Mouse (Mus musculus) heart, embryonic 11.5 days (tissue): ENCODE data around the gene Gm10772. TPM values are rescaled to one million over a fixed set of nuclear protein-coding genes. Genes with fewer than 3 reads are reported as not detected.
"Not testable (repeated sequence)": the region's sequence is repeated elsewhere in the genome, so short reads cannot be mapped to it uniquely, and the experiment has no call there.

Experiments
- ATAC-seq: fragments of 200-750 bp; cut with Nextera tagmentation; replicated peaks from 2 replicates; pipeline ENCODE4 v1.8.0; 2017; ENCODE audit warnings: moderate library complexity; ENCODE audit not compliant: insufficient number of reproducible peaks, low FRiP score, low TSS enrichment
- H3K27ac ChIP-seq: fragments of 300-500 bp; sonication (generic); 2 replicates; pipeline ENCODE4 v1.5.1; 2014; ENCODE audit warnings: mild to moderate bottlenecking, low read depth, low read length
- H3K27me3 ChIP-seq: fragments of 300-500 bp; sonication (generic); 2 replicates; pipeline ENCODE4 v1.6.1; 2014; ENCODE audit warnings: mild to moderate bottlenecking, low read length, mixed read lengths; ENCODE audit not compliant: control insufficient read depth, insufficient read depth
- H3K36me3 ChIP-seq: fragments of 300-500 bp; sonication (generic); 2 replicates; pipeline ENCODE4 v1.6.1; 2014; ENCODE audit warnings: mild to moderate bottlenecking, low read length, moderate library complexity, mixed read lengths; ENCODE audit not compliant: control insufficient read depth, insufficient read depth
- H3K4me1 ChIP-seq: fragments of 300-500 bp; sonication (generic); 2 replicates; pipeline ENCODE4 v1.6.1; 2014; ENCODE audit warnings: low read length; ENCODE audit not compliant: control insufficient read depth, insufficient read depth
- H3K4me2 ChIP-seq: fragments of 300-500 bp; sonication (generic); 2 replicates; pipeline ENCODE4 v1.6.1; 2014; ENCODE audit warnings: mild to moderate bottlenecking, moderate library complexity
- H3K4me3 ChIP-seq: fragments of 300-500 bp; sonication (generic); 2 replicates; pipeline ENCODE4 v1.5.1; 2014; ENCODE audit warnings: low read depth, low read length
- H3K9ac ChIP-seq: fragments of 300-500 bp; sonication (generic); 2 replicates; pipeline ENCODE4 v1.6.1; 2014; ENCODE audit warnings: mild to moderate bottlenecking, low read depth, low read length, moderate library complexity
- H3K9me3 ChIP-seq: fragments of 300-500 bp; sonication (generic); replicated peaks from 2 replicates; pipeline ENCODE4 v1.6.1; 2016; ENCODE audit warnings: low read length; ENCODE audit not compliant: control insufficient read depth
- WGBS: fragments of 180-500 bp; shearing (Covaris S2); extraction: QIAGEN DNeasy Blood & Tissue Kit; methylation state at CpG from one replicate; pipeline ENCODE4 v1.1.7; 2014; ENCODE audit not compliant: insufficient replicate concordance; 5-methylcytosine and 5-hydroxymethylcytosine counted together
- polyA plus RNA-seq: library from polyadenylated mRNA; unstranded; fragments of >200 nt; fragmentation: Nextera tagmentation; extraction: Ambion mirVana; gene quantifications from 2 replicates; pipeline ENCODE4 v1.2.1, GENCODE M21; 2014

The Gm10772 gene
- not detected in 2 replicates for polyA plus RNA-seq

- not testable (repeated sequence) for ATAC-seq
Observed at GRCm38 (mm10) chr13:66227473-66227872, at the start of gene Gm10772. TSS of gene Gm10772 (minus strand) at chr13:66227573.

GRCm38 (mm10) chr13:66263914-66264313, 36.5 kb upstream of the Gm10772 start:
- no CpG with 5 or more reads among the region's 1 CpGs for WGBS
- ATAC-seq: not testable (repeated sequence)

More at GRCm38 (mm10) chr13:66227473-66227872, at the start of gene Gm10772:
- not testable (repeated sequence) for H3K27me3 ChIP-seq, H3K9me3 ChIP-seq, H3K4me3 ChIP-seq, H3K4me2 ChIP-seq, H3K9ac ChIP-seq, H3K4me1 ChIP-seq, H3K36me3 ChIP-seq, H3K27ac ChIP-seq
- WGBS: 78% methylated on average over 2 of the region's 3 CpGs

DNA sequence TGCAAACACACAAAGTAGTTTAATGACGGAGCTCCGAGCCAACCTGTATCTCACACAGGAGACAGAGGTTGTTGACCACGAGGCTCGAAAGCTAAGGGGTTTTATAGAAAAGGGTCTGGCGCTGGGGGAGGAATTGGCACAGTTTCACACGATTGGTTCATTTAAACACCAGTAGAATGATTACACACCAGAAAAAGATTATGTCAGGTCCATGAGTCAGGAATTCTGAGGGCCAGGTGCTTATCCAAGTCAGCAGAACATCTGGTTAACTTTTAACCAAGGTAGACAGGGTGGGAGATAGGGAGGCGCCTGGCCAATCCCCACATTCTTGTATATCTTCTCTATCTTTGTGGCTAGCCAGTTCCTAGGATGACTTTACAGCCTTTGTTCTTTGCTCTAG, 35.8 kb upstream of the Gm10772 start:
- H3K4me1 ChIP-seq, H3K9ac ChIP-seq, H3K27ac ChIP-seq, H3K9me3 ChIP-seq, H3K27me3 ChIP-seq, H3K4me3 ChIP-seq, H3K36me3 ChIP-seq, ATAC-seq, H3K4me2 ChIP-seq: not testable (repeated sequence)
- 77% methylated on average over 3 of the region's 7 CpGs for WGBS

More at GRCm38 (mm10) chr13:66263914-66264313, 36.5 kb upstream of the Gm10772 start:
- not testable (repeated sequence) for H3K27ac ChIP-seq, H3K27me3 ChIP-seq, H3K9me3 ChIP-seq, H3K4me3 ChIP-seq, H3K4me1 ChIP-seq, H3K9ac ChIP-seq, H3K4me2 ChIP-seq, H3K36me3 ChIP-seq

DNA sequence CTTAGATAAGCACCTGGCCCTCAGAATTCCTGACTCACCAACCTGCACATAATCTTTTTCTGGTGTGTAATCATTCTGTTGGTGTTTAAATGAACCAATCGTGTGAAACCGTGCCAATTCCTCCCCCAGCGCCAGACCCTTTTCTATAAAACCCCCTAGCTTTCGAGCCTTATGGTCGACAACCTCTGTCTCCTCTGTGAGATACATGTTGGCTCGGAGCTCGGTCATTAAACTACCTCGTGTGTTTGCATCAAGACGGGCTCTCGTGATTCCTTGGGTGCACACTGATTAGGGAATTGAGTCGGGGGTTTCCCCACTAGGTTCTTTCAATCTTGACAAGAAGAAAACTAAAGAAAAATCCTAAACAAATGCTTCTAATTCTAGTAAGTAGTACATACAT, 13.0 kb downstream of the Gm10772 start:
- H3K9me3 ChIP-seq: no peaks in the 10 kb centered on the region
- no peak overlapping the region for H3K4me2 ChIP-seq
- H3K4me1 ChIP-seq: no peaks in the 10 kb centered on the region
- ATAC-seq: no peak
- H3K36me3 ChIP-seq: no peaks in the 10 kb centered on the region
- WGBS: no CpG with 5 or more reads among the region's 11 CpGs
- no peak overlapping the region for H3K27ac ChIP-seq
- H3K9ac ChIP-seq: no peak overlapping the region
- no peaks in the 10 kb centered on the region for H3K27me3 ChIP-seq
- H3K4me3 ChIP-seq: no peak overlapping the region

DNA sequence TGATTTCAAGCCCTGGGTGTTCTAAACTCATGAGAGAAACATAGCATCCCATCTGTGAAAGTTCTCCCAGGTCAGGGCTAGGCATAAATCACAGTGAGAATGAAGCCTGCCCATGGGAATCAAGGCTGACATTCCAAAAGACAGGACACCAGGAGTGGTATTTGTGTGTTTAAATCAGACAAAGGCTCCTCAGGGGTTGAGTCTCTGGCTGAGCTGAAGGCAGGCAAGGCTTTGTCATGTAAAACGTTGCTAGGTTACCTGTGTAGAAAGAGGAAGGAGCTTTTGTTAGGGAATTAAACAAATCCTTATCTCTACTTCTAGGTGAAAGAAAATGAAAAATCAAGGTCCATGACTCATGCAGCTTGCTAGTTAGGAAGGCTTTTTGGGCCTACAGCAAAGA, 13.6 kb downstream of the Gm10772 start:
- H3K4me2 ChIP-seq, H3K9me3 ChIP-seq, H3K9ac ChIP-seq, ATAC-seq, H3K4me3 ChIP-seq, H3K4me1 ChIP-seq, H3K27ac ChIP-seq, H3K27me3 ChIP-seq, H3K36me3 ChIP-seq: not testable (repeated sequence)
- WGBS: no CpG with 5 or more reads among the region's 1 CpGs

GRCm38 (mm10) chr13:66179172-66179571, 48.2 kb downstream of the Gm10772 start:
- not testable (repeated sequence) for H3K9me3 ChIP-seq, H3K27ac ChIP-seq
- WGBS: 62% methylated on average over 3 of the region's 12 CpGs

More at GRCm38 (mm10) chr13:66179172-66179571, 48.2 kb downstream of the Gm10772 start:
- not testable (repeated sequence) for H3K9ac ChIP-seq, H3K36me3 ChIP-seq, H3K4me1 ChIP-seq, ATAC-seq, H3K4me2 ChIP-seq, H3K4me3 ChIP-seq, H3K27me3 ChIP-seq

Other genes starting within 250 kb of the Gm10772 start
- gene Gm10324, start 108.0 kb downstream of the Gm10772 start, polyA plus RNA-seq: not detected in 2 replicates
- not detected in 2 replicates for gene 2410141K09Rik, start 213.5 kb upstream of the Gm10772 start, polyA plus RNA-seq